Mouse (Mus musculus): ENCODE results near the gene Vmn1r26.
"Not testable (repeated sequence)": the region's sequence is repeated elsewhere in the genome, so short reads cannot be mapped to it uniquely, and the experiment has no call there.

Vmn1r26 gene

DNA sequence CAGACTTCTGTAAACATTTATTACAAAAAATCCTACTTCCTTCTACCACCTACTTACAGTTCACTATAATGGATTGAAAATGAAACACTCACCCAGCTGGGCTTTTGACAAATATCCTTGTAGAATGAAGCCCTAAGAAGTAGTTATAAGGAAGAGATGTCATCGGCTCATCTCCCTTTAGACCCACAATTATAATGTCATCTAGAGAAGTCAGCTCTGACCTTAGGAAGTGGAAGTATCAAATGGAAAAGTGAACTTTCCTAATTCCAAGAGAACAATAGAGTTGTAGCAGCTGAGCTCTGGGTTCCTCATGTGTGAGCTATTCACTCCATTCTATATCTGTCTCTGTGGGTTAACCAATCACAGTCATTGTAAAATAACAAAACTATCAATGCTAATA lies at the start of gene Vmn1r26:
Vmn1r26 (minus strand) TSS at position 101 of the 400 bp plus-strand sequence.
- DNase-seq (ENCODE audit: low spot score in 2 of 2): no peak

DNA sequence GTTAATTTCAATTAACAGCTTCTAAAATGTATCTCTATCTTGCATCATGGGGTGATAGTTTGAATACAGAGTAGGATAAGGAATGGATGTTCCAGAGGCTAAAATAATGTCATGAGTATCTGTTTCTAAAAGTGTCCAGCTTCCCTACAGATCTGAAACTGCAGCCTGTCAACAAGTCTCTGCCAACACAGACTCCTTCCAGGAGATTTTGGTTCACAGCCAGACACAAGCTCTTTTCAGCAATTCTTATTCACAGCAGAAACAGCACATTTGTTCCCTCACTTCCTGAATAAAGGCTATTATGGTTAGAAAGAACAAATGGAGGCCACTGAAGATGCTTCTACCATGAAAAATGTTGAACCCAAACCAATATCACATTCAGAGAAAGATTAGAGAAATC lies 29.1 kb upstream of the Vmn1r26 start:
- DNase-seq (ENCODE audit: low spot score in 2 of 2): no peak

- DNase-seq (ENCODE audit: low spot score in 2 of 2): not testable (repeated sequence)
Observed at GRCm38 (mm10) chr6:58017478-58017877, 2.5 kb upstream of the Vmn1r26 start.

DNA sequence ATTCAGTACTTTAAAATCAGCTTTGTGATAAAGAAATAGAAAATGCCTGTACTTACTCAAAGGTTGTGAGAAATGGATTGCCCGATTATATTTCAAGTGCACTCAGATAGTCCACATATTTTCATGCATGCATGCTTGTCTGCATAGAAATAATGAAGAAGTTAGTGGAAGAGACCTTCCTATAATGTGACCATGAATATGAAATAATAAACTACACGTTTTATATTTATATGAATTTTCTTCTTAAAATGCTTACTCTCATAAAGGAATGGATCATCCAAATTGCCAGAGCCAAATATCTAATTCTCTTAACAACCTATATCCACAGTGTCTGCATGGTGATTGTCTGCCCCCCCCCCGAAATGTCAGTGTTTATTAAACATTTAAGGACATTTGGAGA lies 34.2 kb downstream of the Vmn1r26 start, which contains the start of gene Vmn1r25:
Vmn1r25 (minus strand) TSS at position 101 of the 400 bp plus-strand sequence.
- no peak for DNase-seq (ENCODE audit: low spot score in 2 of 2)

DNA sequence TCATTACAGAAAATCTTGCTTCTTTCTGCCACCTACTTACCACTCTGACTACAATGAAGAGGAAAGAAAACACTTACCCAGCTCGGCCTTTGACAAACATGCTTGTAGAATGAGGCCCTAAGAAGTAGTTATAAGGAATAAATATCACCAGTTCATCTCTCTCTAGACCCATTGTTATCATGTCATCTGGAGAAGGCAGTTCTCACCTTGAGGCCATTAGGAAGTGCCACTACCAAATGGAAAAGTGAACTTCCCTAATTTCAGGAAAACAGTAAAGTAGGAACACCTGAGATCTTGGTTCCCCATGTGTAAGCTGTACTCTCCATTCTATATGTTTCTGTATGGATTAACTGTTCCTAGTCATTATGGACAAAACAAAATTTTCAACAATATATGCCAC lies 53.6 kb downstream of the Vmn1r26 start, which contains the start of gene Vmn1r24:
Vmn1r24 (minus strand) TSS at position 101 of the 400 bp plus-strand sequence.
- DNase-seq (ENCODE audit: low spot score in 2 of 2): not testable (repeated sequence)
